Mouse (Mus musculus) granulocyte monocyte progenitor cell, adult 5-6 weeks (primary cell): ENCODE measurements around the gene Ltbr. TPM values are rescaled to one million over a fixed set of nuclear protein-coding genes. Genes with fewer than 3 reads are reported as not detected.
A peak's percentile ranks its signal among the peaks of the same experiment; 100 is the strongest.

Experiments used
- ATAC-seq: replicated peaks from 2 replicates; pipeline ENCODE4 v1.8.0; 2016; ENCODE audit warnings: mild to moderate bottlenecking, moderate TSS enrichment, inconsistent platforms; ENCODE audit not compliant: poor library complexity, severe bottlenecking
- total RNA-seq, 2 experiments: library from RNA; stranded (forward) in 1 of 2; stranded (reverse) in 1 of 2; fragments of 200-712, 200-1000 nt in 1 of 2; fragments of >200 nt in 1 of 2; fragmentation: Nextera tagmentation in 1 of 2; gene quantifications; 2 replicates each; pipeline ENCODE4 v1.2.3; 2014 to 2017

The Ltbr gene
- total RNA-seq (2014; fragmentation: Nextera tagmentation), result 36.4 and 50.3 TPM in 2 replicates
- total RNA-seq (2017), result 29.9 and 36.3 TPM in 2 replicates

GRCm38 (mm10) chr6:125313546-125314230 lies at the start of gene Ltbr:
Ltbr (minus strand) TSS chr6:125313885.
- peak; percentile 97 for ATAC-seq

- ATAC-seq, result no peak
Measured at GRCm38 (mm10) chr6:125363021-125363420, 49.3 kb upstream of the Ltbr start.

GRCm38 (mm10) chr6:125361467-125362291 lies 48.0 kb upstream of the Ltbr start:
- ATAC-seq, result 0 out of 2 replicates have a peak, but pooled peaks have one; percentile 3

DNA sequence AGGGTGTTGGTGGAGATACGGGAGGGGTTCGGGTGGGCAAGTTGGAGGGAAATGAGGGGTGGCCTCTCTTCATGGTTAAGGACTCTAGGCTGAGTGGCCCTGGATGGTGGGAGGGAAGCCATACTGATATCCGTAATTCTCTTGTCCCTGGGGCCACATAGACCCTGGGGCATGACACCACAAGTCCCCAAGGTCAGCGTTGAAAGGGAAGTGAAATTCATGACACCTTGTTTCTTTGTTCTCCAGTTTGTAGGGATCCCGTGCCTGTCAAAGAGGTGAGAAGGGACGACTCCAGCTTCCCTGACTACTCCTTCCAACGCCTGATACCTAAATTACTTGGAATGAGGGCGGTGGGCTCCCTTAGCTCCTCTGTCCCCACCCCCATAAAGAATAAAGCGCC lies 47.2 kb upstream of the Ltbr start:
- 0 out of 2 replicates have a peak, but pooled peaks have one; percentile 21 for ATAC-seq

DNA sequence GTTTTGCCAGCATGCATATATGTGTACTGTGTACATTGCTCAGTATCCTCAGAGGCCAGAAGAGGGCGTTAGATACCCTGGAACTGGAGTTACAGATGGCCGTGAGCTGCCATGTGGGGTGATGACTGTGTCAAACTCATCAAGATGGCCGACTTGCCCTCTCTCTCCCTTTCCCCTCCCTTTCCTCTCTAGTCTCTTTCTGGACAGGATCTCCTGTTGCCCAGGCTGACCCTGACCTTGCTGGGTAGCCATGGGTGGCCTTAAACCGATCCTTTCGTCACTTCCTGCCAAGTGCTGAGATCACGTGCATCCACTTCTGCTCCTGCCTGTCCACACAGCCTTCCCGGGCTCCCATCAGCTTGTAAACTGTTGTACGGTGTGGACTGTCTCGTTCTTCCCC lies 46.3 kb upstream of the Ltbr start:
- ATAC-seq, result peak; percentile 43

- ATAC-seq, result no peak
Measured at GRCm38 (mm10) chr6:125357334-125357733, 43.6 kb upstream of the Ltbr start.

DNA sequence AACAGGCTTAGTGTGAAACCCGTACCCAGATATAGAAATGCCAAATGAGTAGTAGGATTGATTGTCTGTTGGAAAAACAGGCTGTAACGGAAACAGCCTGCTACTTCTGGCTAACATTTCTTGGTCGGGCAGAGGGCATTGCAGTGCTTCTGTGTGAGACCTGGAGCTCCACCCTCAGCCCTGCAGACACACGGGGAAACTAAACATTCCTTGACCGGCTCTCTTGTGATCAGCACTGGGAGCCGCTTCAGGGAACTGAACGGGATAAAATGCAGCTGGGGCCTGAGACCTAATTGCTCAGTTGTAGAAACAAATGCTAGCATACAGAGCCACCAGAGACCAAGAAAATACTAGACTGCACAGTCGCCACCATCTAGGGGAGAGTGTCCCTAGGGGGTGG lies 42.6 kb upstream of the Ltbr start:
- no peak for ATAC-seq

DNA sequence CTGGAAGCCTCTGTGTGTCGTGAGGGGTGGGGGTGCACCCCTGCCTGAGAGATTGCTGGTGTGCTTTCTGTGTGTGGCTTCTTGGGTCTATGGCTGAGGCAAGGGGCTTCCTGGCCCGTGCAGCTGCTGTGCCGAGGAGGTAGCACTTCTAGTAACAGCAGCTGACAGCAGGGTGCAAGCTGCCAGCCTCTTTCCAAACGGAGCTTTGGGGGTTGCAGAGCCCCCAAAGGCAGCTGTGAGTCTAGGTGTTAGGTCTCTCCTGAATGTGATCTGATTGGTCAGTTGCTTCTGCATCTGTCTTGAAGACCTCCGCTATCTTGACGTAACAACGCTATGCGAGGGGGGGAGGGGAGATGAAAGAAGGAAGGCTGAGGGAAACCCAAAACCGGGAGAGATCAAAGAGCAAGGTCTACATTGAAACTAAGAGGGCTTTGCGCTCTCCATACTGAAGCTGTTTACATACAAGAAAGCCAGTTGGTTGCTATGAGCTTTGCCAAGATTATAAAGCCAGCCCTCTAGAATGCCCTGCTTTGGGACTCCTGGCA lies 41.6 kb upstream of the Ltbr start:
- ATAC-seq, result no peak

DNA sequence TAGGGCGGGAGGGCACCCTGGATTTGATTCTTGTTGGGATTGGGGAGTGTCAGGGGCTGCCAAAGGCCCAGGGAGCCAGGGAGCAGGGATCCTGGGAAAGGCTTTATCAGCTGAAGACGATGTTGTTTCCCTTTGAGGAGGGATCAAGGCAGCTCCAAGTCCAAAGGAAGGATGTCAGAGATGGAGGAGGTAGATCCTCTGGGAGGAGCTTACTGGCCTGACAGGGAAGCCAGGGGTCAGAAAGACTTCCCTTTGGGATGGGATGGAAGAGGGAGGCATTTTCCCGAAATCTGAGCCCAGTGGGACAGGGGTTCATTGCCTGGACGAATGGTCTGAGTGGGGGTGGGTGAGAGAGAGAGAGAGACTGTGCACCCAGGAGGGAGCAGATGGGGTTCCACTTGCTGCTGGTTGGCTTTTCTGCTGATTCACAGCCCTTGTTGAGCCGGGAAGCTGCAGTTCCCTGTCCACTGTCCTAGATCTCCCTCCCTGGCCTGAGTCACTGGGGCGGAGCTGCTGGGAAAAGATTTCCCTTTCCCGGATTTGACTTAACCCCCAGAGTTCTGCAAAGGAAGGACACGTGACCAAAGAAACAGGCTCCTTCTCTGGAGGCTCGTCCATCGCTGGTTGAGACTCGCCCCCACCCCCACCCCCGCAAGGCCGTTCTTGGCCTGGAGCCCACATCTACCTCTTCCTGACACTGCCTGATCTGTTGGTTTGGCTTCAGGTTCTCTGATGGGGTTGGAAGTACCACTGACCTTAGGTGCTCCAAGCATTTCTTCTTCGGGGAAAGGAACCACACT lies 40.9 kb upstream of the Ltbr start:
- ATAC-seq, result peak; percentile 8; the same call in 1 of the 2 replicates

DNA sequence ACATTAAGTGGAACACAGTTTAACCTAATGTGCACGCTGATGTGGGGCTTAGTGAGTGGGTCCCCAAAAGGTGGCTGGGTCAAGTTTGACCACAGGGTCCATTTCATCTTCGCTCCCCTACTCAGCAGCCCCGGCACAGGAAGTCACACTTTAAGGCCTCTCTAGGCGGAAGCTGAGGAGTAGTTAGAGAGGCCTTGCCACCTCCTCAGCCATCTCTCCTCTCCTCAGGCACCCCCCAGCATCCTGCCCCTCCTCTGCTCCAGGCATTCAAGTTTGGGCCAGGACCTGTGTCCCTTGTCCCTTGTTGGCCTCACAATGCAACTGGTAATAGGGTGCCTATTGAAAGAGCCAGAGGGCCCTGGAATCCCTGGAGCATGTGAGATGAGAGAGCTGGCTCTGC lies 40.0 kb upstream of the Ltbr start:
- ATAC-seq, result no peak

GRCm38 (mm10) chr6:125353221-125353620 lies 39.5 kb upstream of the Ltbr start:
- ATAC-seq, result no peak

- no peak for ATAC-seq
Measured at GRCm38 (mm10) chr6:125352811-125353210, 39.1 kb upstream of the Ltbr start.

DNA sequence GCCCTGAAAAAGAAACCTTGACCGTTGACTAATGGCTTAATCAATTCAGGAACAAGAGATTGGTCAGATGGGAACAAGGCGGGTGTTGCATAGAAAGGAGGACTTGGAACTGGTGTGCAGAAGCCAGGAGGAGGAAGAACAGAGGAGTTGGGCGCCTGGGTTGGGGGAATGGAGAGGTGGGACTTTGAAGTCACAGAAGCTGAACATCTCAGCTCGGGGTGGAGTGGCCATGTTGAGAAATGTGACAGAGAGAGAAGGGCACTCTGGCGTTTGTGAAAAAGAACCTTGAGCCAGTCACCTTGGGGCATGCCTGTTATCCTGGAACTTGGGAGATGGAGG lies 38.3 kb upstream of the Ltbr start:
- ATAC-seq, result no peak

DNA sequence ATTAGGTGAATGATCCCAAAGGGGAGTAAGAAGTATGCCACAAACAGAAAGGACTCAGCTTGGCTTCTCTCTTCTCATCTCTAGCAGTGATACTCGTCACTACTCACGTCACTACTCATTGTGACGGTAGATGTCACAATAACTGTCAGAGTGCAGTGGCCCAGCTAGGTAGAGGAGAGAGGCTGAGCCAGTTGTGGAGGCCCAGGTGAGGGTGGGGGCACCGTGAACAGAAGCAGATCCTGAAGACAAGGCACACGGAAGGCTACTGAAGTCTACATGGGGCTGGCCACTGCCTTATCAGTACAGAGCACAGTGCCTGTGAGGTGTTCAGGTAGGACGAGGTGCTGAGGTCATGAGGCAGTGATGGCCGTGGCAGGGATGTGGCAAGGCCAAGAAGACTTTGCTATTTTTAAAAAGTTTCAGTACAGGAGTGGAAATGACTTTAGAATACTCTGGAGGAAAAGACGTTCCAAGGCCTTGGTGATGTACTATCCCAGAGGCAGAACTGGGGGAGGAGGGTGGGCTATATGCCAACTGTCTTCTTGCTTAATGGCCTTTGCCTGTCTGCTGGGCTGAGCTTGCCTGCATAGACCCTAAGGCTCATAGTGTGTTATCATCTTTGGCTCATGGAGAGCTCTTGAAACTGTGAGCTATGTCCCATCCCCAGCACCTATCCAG lies 37.8 kb upstream of the Ltbr start:
- ATAC-seq, result peak; percentile 26

GRCm38 (mm10) chr6:125350995-125351324 lies 37.3 kb upstream of the Ltbr start:
- ATAC-seq, result no peak

- ATAC-seq, result peak; percentile 21
Measured at GRCm38 (mm10) chr6:125350231-125350994, 36.7 kb upstream of the Ltbr start.

DNA sequence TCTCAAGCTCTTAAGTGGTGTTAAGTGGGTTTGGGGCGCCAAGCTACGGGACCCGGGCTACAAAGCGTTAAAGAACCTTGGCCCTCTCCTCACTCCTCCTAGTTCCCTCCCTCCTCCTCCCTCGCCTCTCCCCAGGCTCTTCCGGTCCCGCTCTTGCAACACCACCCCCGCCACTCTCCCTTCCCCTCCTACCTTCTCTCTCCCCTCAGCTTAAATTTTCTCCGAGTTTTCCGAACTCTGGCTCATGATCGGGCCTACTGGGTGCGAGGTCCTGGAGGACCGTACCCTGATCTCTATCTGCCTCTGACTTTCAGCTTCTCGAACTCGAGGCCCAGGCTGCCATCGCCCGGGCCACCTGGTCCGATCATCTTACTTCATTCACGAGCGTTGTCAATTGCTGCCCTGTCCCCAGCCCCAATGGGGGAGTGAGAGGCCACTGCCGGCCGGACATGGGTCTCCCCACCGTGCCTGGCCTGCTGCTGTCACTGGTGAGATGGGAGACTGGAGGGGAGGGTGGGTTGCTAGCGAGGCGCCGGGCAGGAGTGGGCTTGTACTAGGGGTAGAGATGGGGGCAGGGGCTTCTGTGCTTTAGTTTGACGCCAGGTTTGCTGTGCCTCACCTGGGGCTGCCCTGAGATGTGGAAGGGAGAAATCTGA lies 36.0 kb upstream of the Ltbr start:
- ATAC-seq, result peak; percentile 67

DNA sequence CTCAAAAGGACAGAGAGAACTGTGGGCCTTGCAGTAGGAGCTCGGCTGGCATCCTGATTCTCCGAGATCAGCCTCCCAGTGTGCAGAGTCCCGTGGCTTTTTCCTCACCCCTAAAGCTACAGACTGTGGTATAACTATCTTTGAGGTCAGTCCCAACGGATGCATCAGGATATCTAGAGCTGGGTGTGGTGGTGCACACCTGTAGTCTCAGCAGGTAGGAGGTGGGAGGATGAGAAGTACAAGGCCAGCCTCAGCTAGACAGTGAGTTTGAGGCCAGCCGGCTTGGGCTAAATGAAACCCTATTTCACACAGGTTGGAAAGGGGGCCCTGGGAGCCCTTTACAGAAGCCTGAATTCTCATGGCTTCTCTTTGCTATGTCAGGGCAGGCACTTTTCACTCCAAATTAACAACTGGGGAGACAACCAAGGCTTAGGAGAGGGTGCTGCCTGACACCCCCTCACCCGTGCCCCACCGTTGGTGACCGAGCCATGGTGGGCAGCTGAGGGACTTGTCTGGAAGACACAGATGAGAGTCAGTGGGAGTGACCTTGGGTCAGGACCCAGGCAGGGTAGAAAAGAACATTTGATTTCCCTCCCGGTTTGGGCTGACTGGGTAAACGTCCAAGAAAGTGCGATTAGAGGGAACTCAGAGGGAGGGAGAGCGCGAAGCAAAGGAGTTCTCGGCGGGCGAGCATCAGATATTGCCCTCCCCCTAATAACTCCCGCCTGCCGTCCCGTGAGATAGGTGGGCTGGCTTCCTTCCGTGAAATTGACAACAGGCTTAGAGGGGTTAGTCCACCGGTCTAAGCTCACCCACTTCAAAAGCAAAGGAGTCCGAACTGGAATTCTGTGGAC lies 35.3 kb upstream of the Ltbr start, which contains the start of gene Tnfrsf1a:
Tnfrsf1a (plus strand) TSS at position 642 of the 854 bp plus-strand sequence.
- ATAC-seq, result peak; percentile 8; the same call in 1 of the 2 replicates
